Mouse (Mus musculus): ENCODE measurements at regions not wholly inside any gene's neighbourhood (a gene's known extent, or its start where the extent isn't known, plus 50 kb on each side); places are given as distances from the start of the nearest gene placed in this dataset.

DNA sequence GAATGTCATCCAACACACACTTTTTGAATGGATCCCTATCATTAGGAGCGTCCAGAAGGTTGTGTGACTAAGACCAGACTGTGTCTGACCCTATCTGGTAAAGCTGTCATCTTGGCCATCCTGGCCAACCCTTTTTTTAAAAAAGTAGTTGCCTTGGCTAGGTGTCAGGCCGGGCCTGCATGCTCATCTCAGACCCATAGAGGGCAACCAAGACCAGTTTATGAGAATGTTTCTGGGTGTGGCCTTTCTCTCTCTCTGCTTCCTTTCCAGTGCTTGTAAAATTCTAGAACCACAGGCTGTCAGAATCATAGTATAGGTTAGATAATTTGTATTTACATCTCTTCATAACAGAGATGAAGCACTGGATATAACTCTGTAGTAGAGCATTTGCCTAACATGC lies 62.8 kb upstream of the Las1l start:
- peak; percentile 64 to 65 for DNase-seq

DNA sequence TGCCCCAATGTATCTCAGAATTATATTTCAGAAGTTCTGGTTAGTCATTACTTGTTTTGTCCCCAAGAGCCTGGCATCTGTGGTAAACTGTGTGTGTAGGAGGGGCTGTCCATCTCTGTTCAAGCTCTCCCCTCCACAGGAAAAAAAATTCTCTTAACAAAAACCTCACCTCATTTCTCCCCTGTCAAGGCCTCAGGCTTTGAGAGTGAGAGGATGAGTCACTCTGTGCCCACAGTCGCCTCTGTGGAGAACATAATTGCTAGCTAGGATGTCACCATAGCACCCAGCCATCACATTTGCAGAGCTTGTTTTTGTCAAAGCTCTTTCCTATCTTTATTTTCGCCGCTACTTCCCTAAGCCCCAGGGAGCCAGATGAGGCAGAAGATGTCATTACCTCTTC lies 63.6 kb upstream of the Las1l start:
- no peak for DNase-seq

DNA sequence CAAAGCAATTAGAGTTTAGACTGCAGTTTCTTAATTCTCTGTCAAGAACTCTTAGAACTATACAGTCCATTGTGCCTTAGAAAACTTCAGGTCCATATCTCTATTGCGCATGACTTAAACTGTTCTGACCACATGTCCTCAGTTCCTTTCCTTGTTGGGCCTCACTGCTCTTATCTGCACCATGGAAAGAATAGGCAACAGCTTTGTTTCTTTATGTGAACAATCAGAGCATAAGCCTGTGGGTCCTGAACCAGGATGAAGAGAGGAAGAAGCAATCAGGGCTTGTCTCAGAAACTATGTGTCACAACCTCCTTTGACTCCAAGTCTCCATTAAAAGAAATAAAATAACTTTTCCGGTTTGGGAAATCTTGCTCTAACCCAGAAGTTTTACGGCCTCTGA lies 68.6 kb upstream of the Las1l start:
- DNase-seq: no peak

DNA sequence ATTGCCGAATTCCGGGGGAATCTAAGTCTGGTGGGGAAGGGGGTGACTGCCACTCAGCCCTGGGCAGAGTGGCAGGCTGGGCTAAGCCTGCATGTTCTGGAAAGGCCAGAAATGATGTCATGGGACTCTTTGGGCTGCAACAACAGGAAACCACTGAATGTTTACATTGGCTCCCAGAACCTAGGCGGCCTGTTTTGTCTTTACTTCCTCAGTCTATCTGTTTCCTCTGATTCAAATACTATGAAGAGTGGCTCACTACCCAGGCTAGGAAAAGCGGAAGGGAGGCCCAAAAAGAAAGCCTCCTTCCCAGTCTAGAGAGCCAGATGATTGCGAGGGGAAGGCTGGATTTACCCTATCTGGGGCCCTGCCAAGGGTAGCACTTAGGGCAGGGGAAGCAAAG lies 69.1 kb upstream of the Las1l start:
- peak; percentile 10 to 22 for DNase-seq

- DNase-seq: no peak
Observed at GRCm38 (mm10) chrX:96031591-96031990, 64.3 kb upstream of the Msn start.

DNA sequence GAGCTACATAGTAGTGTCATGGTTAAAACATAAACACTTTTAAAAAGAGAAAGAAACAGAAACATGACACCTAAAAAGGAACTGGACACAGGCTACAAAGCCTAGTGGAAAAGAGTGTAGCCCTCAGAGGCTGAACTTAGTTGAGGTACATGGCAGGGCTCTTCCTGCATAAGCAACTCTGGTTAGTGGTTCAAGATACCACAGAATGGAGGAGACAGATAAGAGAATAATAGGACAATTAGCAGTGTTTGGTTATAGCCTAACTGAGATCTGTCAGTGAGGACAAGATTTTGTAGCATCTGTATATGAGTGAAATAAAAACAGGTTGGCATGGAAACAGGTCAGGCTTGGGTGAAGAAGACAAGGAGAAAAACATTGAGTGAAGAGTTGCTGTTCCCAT lies 60.5 kb upstream of the Msn start:
- DNase-seq: no peak

DNA sequence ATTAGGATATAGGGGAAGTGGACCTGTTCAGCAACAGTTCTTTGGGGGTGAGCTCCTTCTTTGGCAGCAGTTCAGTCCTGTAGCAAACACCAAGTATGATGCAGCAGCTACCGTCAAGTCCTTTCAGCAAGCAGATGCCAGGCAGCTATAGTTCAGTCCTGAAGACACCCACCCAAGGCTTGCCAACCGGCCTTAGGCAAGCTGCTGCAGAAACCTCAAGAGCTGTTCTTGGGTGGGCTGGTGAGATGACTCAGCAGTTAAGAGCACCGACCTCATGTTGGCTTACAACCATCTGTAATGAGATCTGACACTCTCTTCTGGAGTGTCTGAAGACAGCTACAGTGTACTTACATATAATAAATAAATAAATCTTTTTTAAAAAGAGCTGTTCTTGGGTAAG lies 53.6 kb upstream of the Msn start:
- no peak for DNase-seq
